Mouse (Mus musculus) spleen, adult 2 months (tissue): ENCODE results near the gene Dhx34. TPM values are rescaled to one million over a fixed set of nuclear protein-coding genes. Genes with fewer than 3 reads are reported as not detected.
A peak's percentile ranks its signal among the peaks of the same experiment; 100 is the strongest.
"Not testable (repeated sequence)": the region's sequence is repeated elsewhere in the genome, so short reads cannot be mapped to it uniquely, and the experiment has no call there.

ENCODE experiments used
- DNase-seq, 2 experiments: peaks; one replicate each; pipeline versions ENCODE4 v3.0.0 to v3.0.0-alpha.2; 2012 to 2021; ENCODE audit warnings: low spot score in 2 of 2, low read depth in 1 of 2
- H3K27ac ChIP-seq: fragments of 200-500 bp; 2 replicates; pipeline ENCODE4 v1.5.1; 2012; ENCODE audit warnings: low read length, inconsistent platforms; ENCODE audit not compliant: insufficient read depth
- H3K27me3 ChIP-seq: fragments of 200-500 bp; 2 replicates; pipeline ENCODE4 v1.6.1; 2012; ENCODE audit warnings: mild to moderate bottlenecking, moderate library complexity, low read length, inconsistent platforms; ENCODE audit not compliant: control insufficient read depth, insufficient read depth
- H3K36me3 ChIP-seq: fragments of 200-500 bp; 2 replicates; pipeline ENCODE4 v1.6.1; 2012; ENCODE audit warnings: mild to moderate bottlenecking, low read length, inconsistent platforms; ENCODE audit not compliant: control insufficient read depth, insufficient read depth
- H3K4me1 ChIP-seq: fragments of 200-500 bp; 2 replicates; pipeline ENCODE4 v1.6.1; 2011; ENCODE audit warnings: inconsistent platforms; ENCODE audit not compliant: control insufficient read depth, insufficient read depth, insufficient read length
- H3K4me3 ChIP-seq: fragments of 200-500 bp; 2 replicates; pipeline ENCODE4 v1.5.1; 2011; ENCODE audit warnings: mild to moderate bottlenecking, inconsistent platforms; ENCODE audit not compliant: insufficient read depth, insufficient read length; ENCODE audit errors: extremely low read depth
- CTCF ChIP-seq: fragments of 200-500 bp; IDR thresholded peaks from 2 replicates; pipeline ENCODE4 v1.5.1; 2011; ENCODE audit warnings: mild to moderate bottlenecking, inconsistent platforms; ENCODE audit not compliant: insufficient read depth, insufficient read length, insufficient replicate concordance; ENCODE audit errors: extremely low read depth
- POLR2A ChIP-seq: fragments of 200-500 bp; IDR thresholded peaks from 2 replicates; pipeline ENCODE4 v1.6.1; 2011; ENCODE audit warnings: low read depth, low read length, inconsistent platforms
- WGBS: fragments of 180-500 bp; shearing (Covaris S2); methylation state at CpG from one replicate; pipeline ENCODE4 v1.1.7; 2018; 5-methylcytosine and 5-hydroxymethylcytosine counted together
- polyA plus RNA-seq: library from polyadenylated mRNA; depleted of rRNA; stranded (reverse); fragments of >200 nt; gene quantifications from 2 replicates; pipeline ENCODE4 v1.2.3, GENCODE M21; 2012; rRNA removed

Dhx34 gene
- 49.3 and 63.1 TPM in 2 replicates for polyA plus RNA-seq

DNA sequence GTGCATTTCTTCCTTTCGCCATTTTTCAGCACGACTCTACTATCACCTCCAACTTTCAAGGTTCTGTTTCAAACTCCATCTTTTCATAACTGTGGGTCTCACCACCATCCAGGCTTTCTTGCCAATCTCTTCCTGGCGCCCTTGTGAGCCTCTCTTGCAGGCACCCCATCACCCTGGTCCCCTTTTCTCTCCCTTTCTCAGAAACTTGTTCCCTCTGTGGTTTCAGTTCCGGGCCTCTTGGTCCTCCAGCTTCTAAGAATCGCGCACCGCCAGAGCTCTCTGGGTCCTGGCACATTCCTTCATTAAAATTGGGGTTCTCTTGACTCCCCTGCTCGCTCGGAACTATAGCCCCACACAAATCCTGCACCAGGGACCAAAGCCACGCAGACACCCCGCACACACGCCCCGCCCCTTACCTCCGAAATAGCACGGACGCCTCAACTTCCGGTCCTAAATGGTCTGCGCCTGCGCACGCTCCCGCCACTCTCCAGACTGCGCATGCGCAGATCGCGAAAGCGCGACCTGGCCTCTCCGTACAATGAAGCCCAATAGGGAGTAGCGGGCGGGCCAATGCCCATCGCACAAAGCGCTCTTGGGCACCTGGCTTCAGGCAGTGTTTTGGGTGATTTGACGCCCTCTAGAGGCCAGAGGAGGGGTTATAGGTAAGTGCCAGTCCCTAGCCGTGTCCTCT, at the start of gene Dhx34:
Gene Dhx34 (minus strand): TSS at position 456 of the 691 bp plus-strand sequence.
- Histone ChIP-seq H3K4me1 (peaks cover 4% of the 10 kb centered on the region; the same call in 1 of the 2 replicates), H3K36me3 (peaks cover 11% of the 10 kb centered on the region), H3K27ac (peak within 1 kb of the TSS; percentile 95), H3K27me3 (no peaks in the 10 kb centered on the region), H3K4me3 (peak within 1 kb of the TSS; percentile 82)
- DNase-seq, result peak; percentile 95
- peak; percentile 44; the same call in 1 of the 2 replicates for TF ChIP-seq CTCF
- peak; percentile 85 for TF ChIP-seq POLR2A
- under 1% methylated on average over 34 of the region's 34 CpGs for WGBS

DNA sequence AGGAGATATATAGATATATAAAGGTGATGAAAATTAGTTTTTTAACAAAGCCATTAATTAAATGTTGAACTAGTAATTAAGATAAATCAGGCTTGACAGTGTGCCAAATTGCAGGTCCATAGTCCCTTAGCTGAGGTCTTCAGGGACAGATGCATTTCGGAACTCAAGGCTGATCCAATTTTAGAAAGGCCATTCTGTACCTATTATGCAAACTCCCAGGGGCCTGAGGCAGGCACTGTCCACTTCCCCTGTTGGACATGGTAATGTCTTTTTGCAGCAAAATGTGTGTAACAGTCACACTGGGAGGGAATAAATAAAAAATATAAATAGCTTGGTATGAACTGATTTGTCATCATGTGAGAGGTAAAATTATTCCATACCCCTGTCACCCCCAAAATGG, 49.3 kb upstream of the Dhx34 start:
- Histone ChIP-seq H3K36me3 (peaks cover 6% of the 10 kb centered on the region; the same call in 1 of the 2 replicates), H3K4me1 (peaks cover 12% of the 10 kb centered on the region), H3K27me3 (no peaks in the 10 kb centered on the region), H3K27ac (no peak overlapping the region), H3K4me3 (no peak overlapping the region)
- 80% methylated on average over 1 of the region's 1 CpGs for WGBS
- no peak for DNase-seq
- no peak for TF ChIP-seq CTCF
- TF ChIP-seq POLR2A, result no peak

DNA sequence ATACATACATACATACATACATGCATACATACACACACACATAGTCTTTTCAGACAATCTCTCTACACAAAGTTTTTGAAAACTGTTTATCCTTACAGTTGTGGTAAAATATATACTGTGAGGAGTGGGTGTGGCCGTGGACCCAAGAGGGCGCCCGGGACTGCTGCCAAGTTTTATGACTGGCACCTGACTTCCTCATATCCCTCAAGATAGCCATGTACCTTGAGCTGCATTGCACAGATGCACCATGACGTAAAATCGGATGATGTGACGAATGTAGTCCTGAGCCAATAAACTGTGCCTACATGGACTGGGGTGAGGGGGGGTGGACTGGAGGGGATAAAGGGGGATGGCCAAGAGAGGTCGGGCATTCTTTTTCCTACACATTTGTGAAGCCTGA, 44.8 kb upstream of the Dhx34 start:
- H3K4me3 ChIP-seq, H3K36me3 ChIP-seq, DNase-seq, H3K4me1 ChIP-seq, H3K27ac ChIP-seq, H3K27me3 ChIP-seq: not testable (repeated sequence)
- WGBS, result 27% methylated on average over 7 of the region's 7 CpGs

DNA sequence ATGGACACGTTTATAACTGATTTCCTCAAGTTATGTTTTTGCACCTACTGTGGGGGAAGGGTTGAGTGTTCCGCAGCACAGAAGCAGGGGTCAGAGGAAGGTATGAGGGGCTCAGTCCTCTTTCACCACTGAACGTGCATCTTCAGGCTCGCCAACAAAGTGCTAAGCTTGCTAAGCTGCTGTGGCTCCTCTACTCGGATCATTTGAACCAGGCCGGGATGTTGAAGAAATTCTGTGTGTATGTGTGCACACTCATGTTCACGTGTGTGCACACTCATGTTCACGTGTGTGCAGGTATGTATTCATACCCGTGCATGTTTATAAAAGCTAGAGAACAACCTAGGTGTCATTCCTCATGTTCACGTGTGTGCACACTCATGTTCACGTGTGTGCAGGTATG, 44.0 kb upstream of the Dhx34 start:
- H3K27me3 ChIP-seq, result no peaks in the 10 kb centered on the region
- DNase-seq, result no peak
- H3K27ac ChIP-seq, result no peak overlapping the region
- H3K4me3 ChIP-seq, result no peak overlapping the region
- no peaks in the 10 kb centered on the region; the same call in 1 of the 2 replicates for H3K4me1 ChIP-seq
- TF ChIP-seq CTCF (no peak), POLR2A (no peak)
- no peaks in the 10 kb centered on the region for H3K36me3 ChIP-seq
- 92% methylated on average over 11 of the region's 11 CpGs for WGBS

DNA sequence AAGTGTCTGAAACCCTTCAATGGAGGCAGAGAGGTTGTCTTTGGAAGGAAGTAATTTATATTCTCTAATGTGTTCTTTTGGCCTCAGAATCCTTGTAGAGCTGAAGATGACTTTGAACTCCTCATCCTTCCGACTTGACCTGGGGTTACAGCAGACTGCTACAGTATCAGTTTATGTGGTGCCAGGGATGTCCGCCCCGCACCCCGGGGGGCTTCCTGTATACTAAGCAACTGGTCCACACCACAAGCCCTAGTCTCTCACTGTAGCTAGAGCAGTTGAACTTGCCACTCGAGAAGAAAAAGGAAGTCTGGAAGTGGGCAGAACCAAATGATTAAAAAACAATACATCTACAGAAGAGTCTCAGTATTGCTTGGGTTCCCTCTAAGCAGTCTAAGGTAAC, 42.0 kb upstream of the Dhx34 start:
- DNase-seq, result no peak
- H3K4me1 ChIP-seq, result no peaks in the 10 kb centered on the region; the same call in 1 of the 2 replicates
- H3K27ac ChIP-seq, result no peak overlapping the region; the same call in 1 of the 2 replicates
- WGBS, result 8% methylated on average over 5 of the region's 5 CpGs
- no peak overlapping the region for H3K4me3 ChIP-seq
- no peaks in the 10 kb centered on the region for H3K36me3 ChIP-seq
- no peaks in the 10 kb centered on the region for H3K27me3 ChIP-seq
- TF ChIP-seq CTCF (no peak), POLR2A (no peak)

DNA sequence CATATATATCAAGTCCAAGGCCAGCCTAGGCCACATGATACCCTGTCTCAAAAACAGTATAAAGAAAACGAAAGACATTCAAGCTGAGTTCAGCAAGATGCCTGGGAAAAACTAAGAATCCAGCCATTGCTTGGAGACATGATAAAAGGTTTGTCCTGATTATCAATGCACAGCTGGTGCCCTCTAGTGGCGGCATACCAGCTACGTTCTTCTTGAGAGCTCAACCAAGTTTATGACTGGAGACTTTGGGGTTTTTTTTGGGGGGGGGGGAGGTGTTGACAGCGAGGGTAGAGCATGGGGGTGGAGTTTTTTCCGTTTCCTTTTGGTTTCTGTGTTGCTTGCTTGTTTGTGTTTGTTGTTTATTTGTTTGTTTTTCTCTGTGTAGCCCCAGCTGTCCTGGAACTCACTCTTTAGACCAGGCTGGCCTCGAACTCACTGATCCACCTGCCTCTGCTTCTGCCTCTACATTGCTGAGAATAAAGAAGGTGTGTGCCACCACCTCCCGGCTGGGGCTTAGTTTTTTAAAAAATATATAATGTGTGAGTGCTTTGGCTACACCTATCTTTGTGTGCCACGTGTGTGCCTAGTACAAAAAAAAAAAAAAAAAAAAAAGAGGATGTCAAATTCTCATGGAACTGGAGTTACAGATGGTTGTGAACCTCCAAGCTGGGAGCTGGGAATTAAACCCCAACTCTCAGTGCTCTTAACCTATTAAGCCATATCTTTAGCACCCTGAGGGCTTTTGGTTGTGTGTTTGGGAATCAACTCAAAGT, 41.4 kb upstream of the Dhx34 start:
- DNase-seq, result peak; percentile 73 to 80
- 14% methylated on average over 8 of the region's 8 CpGs for WGBS

DNA sequence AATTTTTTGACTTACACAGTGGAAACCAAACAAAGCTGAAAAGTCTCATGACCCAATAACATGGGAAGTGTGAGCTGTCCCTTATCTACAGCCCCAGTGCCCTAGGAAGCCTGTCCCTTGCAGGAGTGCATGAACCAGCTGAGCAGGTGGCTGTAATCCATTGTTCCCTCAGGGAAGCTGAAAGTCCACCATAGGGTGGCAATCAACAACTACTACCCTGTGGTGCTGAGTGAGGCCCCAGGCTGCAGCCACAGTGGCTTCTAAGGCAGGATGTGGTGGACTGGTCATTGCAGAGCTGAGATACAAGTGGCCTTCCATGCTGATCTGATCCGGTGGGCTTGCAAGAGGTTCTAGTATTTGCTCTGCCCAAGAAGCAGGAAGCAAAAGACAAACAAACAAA, 39.3 kb upstream of the Dhx34 start:
- 35% methylated on average over 1 of the region's 1 CpGs for WGBS
- H3K27me3 ChIP-seq, result no peaks in the 10 kb centered on the region
- no peaks in the 10 kb centered on the region for H3K36me3 ChIP-seq
- TF ChIP-seq POLR2A, result no peak
- no peak for TF ChIP-seq CTCF
- H3K4me1 ChIP-seq, result no peaks in the 10 kb centered on the region
- H3K27ac ChIP-seq, result no peak overlapping the region
- no peak overlapping the region for H3K4me3 ChIP-seq
- no peak for DNase-seq

More for the DNA sequence above, 41.4 kb upstream of the Dhx34 start:
- H3K4me3 ChIP-seq, result no peak overlapping the region
- no peak for TF ChIP-seq POLR2A
- peak; percentile 69; the same call in 1 of the 2 replicates for TF ChIP-seq CTCF
- H3K4me1 ChIP-seq, result no peaks in the 10 kb centered on the region; the same call in 1 of the 2 replicates
- no peak overlapping the region for H3K27ac ChIP-seq
- H3K27me3 ChIP-seq, result no peaks in the 10 kb centered on the region
- no peaks in the 10 kb centered on the region for H3K36me3 ChIP-seq
